Mouse (Mus musculus) adrenal gland, postnatal 10 days (tissue): ENCODE measurements at regions not wholly inside any gene's neighbourhood (a gene's known extent, or its start where the extent isn't known, plus 50 kb on each side); places are given as distances from the start of the nearest gene placed in this dataset.

Experiments
- DNase-seq: peaks from one replicate; pipeline ENCODE4 v3.0.0; 2021; ENCODE audit warnings: mixed read lengths

GRCm38 (mm10) chr11:52634189-52634588 is 130.2 kb upstream of the Fstl4 start:
- no peak for DNase-seq

DNA sequence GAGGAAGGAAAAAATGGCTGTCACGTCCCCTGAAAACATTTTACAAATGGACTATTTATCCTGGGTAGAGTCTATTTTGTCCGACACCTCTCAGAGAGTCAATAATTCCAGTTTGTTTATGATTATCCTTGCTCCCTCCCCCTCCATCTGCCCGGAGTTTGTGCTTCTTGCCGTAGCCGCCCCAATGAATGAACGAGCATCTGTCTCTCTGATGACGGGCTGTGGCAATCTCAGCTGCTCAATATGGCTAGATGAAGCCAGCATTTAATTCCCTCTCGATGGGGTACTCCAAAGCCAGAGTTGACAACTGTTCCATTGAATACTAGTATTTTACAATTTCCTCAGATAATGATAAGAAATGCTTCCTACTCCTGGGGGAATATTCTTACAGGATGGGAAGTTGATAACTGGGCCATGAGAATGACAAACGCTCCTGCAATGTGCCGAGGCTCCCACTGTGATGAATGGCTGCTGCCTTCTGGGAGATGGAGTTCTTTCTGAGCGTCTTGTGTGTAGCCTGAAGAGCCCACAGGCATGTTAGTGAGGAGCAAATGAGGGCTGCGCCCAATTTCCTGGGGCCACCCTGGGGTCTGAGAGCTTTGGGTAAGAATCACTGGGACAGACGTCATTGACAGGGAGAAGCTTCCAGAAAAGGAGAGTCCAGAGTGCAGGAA is 128.6 kb upstream of the Fstl4 start:
- no peak for DNase-seq

DNA sequence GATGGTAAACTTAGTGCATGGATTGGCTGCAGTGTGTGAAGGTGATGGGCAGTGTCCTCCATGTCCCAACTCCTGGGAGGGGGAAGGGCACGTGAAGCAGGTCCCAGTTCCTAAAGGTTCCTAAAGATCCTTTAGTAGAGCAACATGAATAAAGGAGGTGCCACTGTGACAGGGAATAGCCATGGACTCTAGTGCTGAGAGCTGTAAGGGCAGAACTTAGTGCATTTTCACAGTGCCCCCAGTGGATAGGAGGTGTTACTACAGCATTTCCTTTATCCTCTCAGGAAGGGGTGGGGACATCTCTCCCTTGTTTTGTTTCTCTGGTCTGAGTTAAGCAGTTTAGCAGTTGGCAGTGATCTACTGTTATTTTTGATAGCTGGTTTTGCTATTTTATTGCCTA is 125.5 kb upstream of the Fstl4 start:
- DNase-seq, result no peak

GRCm38 (mm10) chr11:52641725-52642338 is 122.6 kb upstream of the Fstl4 start:
- peak; percentile 7 for DNase-seq

- DNase-seq, result peak; percentile 12
These were observed 120.2 kb upstream of the Fstl4 start for GRCm38 (mm10) chr11:52644081-52644768.

DNA sequence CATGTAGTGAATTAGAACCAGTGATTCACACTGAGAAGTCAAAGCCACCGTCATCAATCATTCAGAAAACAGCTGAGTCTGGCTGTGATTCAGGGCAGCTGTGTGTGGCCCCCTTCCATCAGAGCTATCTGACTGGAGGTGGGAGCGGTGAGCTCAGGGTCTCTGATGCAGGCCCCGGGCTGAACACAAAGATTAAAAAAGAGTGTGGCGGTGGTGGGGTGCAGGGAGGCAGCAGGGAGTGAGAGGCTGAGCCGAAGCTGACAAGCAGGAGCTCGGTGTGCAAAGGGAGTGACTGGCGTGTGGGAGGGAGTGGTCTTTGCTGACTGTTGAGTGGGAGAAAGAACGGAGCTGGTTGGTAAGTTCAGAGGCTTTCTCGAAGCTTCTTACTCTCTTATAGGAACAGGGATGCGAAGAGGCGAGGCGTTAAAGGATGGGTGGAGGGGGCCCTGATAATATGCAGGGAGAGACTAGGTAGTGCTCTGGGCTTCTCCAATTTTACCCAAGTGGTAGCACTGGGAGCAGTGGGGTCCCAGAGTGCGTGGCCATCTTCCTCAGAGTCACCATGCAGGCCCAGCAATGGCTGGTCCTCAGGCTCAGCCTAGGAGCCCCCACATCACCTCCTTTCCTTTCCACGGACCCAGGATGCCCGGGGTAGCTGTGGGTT is 116.1 kb upstream of the Fstl4 start:
- peak; percentile 24 for DNase-seq

DNA sequence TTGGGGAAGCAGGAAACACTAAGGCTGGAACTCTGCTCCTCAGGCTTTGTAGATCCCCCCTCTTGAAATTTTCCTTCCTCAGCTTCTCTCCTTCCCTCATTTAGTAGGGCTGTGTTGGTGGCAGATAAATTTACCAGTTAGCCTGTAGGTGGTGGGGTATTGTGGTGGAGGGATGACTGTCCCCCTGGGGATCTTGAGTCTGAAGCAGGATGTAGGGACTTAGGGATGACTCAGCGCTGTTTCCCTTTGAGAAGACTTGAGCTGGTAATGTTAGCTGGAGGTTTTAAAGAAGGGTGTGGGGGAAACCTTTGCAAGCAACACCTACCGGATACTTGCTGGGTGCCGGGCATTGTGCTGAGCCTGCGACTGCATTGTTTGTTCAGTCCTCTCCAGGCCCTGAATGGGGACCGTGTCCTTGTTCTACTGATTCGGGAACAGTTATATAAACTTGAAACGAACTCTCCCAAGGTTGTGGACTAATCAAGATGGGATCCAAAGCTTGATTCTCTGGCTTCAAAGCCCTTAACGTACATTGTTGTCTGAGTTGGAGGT is 115.5 kb upstream of the Fstl4 start:
- peak; percentile 9 for DNase-seq

GRCm38 (mm10) chr11:52654640-52655039 is 109.8 kb upstream of the Fstl4 start:
- no peak for DNase-seq

DNA sequence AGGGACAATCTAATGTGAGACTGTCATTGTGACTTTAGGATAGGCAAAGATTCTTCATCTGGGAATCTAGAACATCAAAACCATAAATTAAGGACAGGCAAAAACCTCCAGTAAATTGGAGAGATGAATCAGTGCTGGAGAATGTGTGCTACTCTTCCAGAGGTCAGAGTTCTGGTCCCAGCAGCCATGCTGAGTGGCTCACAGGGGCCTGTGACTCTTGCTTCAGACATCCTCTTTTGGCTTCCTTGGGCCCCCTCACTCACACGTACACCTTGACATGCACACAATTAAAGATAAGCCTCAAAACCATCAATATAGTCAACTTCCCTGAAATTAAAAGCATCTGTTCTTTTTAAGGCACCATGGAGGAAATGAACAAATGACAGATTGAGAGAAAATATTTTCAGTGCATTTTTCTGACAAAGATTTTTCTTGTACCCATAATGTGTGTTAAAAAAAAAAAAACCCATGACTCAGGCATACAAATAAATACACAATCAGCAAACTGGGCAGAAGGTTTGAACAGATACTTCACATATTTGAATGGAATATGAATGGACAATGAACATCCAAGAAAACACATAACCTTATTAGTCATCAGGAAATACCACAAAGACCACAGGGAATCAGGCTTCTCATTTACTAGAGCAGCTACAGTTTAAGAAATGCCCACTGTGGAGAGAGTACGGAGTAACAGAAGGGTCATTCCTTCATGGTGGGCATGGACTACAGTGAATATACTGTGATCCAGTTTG is 108.5 kb upstream of the Fstl4 start:
- no peak for DNase-seq

DNA sequence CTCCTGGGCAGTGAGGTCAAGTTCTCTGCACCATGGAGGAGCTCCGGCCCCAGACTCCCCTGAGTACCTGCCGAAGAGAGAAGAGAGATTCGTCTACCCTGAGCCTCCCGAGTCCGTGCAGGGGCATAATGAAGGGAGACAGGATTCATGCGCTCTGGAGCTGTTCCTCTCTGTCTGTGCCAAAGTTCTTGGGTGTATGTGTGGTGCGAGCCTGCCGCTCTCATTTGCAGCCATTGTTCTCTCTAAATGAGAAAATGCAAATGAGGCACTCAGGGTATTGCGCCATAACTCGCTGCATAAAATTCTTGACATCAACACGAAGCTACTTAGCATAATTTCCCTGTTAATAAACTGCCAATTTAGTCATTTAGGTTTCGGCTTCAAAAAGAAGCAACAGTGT is 103.2 kb upstream of the Fstl4 start:
- no peak for DNase-seq

GRCm38 (mm10) chr11:52661894-52662593 is 102.4 kb upstream of the Fstl4 start:
- no peak for DNase-seq

GRCm38 (mm10) chr11:52665343-52665742 is 99.1 kb upstream of the Fstl4 start:
- DNase-seq, result no peak

- DNase-seq, result no peak
These were observed 89.4 kb upstream of the Fstl4 start for GRCm38 (mm10) chr11:52675022-52675421.

DNA sequence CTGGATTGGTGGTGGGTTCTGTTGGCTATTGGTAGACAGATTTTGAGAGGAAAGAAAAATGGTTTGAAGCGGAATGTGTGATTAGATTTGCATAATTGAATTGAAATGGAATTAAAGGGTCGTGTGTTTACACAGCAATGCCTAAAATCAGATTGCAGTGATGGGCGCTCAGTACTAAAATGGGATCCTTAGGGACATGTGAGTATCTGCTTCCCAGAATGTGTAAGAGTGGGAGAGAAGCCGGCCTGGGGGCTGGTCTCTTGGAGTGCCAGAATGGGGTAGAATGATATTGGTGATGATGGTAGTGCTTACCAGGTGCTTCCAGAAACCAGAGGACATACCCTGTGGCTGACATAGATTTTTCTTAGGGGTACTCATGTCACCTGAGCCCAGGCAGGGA is 86.2 kb upstream of the Fstl4 start:
- DNase-seq, result no peak

GRCm38 (mm10) chr11:52685436-52685835 is 79.0 kb upstream of the Fstl4 start:
- no peak for DNase-seq

DNA sequence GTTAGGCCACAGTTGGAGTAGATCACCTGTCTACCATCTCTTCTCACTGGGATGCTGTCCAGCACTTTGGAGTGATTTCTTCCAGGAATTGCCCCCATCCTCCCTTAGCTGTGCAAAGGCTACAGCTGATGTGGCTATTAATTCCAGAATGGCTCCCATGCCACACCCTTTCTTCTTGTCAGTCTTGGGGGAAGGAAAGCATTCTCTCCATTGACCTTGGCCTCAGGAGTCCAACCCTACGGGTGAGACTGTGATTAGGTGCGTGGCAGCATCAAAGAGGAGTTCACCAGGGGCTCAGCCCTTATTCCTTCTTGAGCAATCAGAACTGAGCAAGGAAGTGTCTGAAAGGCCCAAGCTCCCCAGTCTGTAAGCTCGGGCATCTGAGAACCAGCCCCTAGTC is 71.7 kb upstream of the Fstl4 start:
- no peak for DNase-seq

DNA sequence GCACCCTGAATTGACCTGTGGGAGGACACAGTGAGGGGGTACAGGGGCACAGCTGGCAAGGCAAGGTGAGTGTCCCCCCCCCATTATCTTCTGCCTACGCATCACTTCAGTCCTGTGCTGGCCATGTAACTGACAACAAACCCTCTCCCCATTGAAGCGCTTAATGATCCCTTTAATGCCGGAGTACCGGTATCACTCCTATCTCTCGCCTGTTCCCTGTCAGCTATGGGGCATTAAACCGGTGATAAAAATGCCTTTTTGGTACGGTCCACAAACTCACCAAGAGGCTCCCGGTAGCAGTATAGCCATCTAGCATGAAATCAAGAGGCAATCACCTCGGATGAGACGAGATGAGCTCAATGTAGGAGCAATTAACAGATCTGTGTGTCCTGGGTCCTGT is 62.8 kb upstream of the Fstl4 start:
- DNase-seq, result no peak

DNA sequence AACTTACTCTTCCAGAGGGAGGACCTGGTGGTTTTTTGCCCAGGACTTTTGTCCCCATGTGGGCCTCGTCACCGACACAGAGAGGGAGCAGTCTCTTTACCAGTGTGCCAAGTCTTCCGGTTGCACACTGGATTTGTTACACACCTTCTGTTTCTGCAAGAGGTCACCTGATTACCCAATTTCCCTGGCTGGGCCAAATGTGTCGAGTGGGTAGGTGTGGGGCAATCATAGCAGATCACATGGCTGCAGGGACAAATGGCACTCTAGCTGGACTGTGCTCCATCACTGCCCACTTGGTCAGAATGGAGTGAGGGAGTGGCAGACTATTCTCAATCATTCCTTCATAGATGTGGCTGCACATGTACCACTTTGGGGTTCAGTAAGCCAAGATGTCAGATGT is 61.0 kb upstream of the Fstl4 start:
- DNase-seq, result peak; percentile 28
